Mouse (Mus musculus): ENCODE data around the gene Cyfip2. TPM values are rescaled to one million over a fixed set of nuclear protein-coding genes. Genes with fewer than 3 reads are reported as not detected.
A peak's percentile ranks its signal among the peaks of the same experiment; 100 is the strongest.

Gene Cyfip2
- polyA plus RNA-seq, 1 experiment: not detected

DNA sequence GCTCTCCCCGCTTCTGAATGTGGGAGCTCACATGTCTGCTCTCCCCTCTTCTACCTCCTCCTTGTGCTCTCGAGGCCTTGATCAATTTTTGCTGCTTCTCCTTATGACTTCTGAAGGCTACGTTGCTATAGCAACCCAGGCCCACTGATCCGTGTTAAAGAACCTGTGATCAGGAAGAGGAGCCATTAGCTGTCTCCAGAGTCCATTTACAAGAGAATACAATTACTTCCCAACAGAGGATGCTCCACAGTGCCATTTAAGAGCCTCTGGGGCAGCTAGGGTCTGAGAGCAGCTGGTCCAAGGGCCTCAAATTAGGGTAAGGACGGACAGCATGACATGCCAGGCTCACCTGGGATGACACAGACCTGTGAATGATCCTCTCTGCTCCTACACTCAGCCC is 94.1 kb downstream of the Cyfip2 start:
- Histone ChIP-seq H3K4me1 (ENCODE audit: control insufficient read depth, insufficient read depth, low read length) (peaks cover 26% of the 10 kb centered on the region), H3K4me3 (ENCODE audit: insufficient read depth, low read depth, low read length) (no peak overlapping the region), H3K27ac (ENCODE audit: insufficient read depth, low read depth, low read length) (peak overlapping the region; percentile 21; the same call in 1 of the 2 replicates)
- TF ChIP-seq POLR2A (IDR thresholded peaks at IDR 0.05; ENCODE audit: insufficient read depth, low read depth, low read length): no peak
- TF ChIP-seq CTCF (IDR thresholded peaks at IDR 0.05; ENCODE audit: insufficient read depth, low read depth, low read length): no peak
- WGBS: 32% methylated on average over 5 of the region's 5 CpGs

DNA sequence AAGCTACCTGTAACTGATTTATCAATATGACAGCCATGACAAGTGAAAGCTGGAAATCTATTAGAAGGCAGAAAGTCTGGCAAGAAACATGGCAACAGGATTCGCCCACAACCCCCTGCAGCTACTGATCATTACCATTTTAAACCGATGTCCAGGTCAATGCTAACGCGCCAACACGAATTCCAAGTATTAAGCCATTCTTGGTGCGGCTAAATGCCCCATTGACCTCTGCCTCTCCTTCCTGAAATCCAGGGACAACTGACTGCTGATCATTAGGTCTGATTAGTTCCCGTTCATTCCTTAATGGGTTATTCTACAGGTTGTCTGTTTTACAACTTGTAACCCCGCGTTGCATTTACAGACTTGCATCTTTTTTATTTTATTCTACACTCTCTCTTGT is 95.0 kb downstream of the Cyfip2 start:
- no peak for TF ChIP-seq CTCF (IDR thresholded peaks at IDR 0.05; ENCODE audit: insufficient read depth, low read depth, low read length)
- no peak for TF ChIP-seq POLR2A (IDR thresholded peaks at IDR 0.05; ENCODE audit: insufficient read depth, low read depth, low read length)
- Histone ChIP-seq H3K4me1 (ENCODE audit: control insufficient read depth, insufficient read depth, low read length) (peaks cover 26% of the 10 kb centered on the region), H3K27ac (ENCODE audit: insufficient read depth, low read depth, low read length) (no peak overlapping the region), H3K4me3 (ENCODE audit: insufficient read depth, low read depth, low read length) (no peak overlapping the region)
- WGBS: 88% methylated on average over 9 of the region's 9 CpGs

- Histone ChIP-seq H3K27ac (ENCODE audit: insufficient read depth, low read depth, low read length) (no peak overlapping the region), H3K4me1 (ENCODE audit: control insufficient read depth, insufficient read depth, low read length) (peaks cover 26% of the 10 kb centered on the region), H3K4me3 (ENCODE audit: insufficient read depth, low read depth, low read length) (no peak overlapping the region)
- no peak for TF ChIP-seq POLR2A (IDR thresholded peaks at IDR 0.05; ENCODE audit: insufficient read depth, low read depth, low read length)
- no peak for TF ChIP-seq CTCF (IDR thresholded peaks at IDR 0.05; ENCODE audit: insufficient read depth, low read depth, low read length)
- whole genome bisulfite sequencing: 72% methylated on average over 7 of the region's 7 CpGs
Measured at GRCm38 (mm10) chr11:46216669-46217068, 96.0 kb downstream of the Cyfip2 start.

DNA sequence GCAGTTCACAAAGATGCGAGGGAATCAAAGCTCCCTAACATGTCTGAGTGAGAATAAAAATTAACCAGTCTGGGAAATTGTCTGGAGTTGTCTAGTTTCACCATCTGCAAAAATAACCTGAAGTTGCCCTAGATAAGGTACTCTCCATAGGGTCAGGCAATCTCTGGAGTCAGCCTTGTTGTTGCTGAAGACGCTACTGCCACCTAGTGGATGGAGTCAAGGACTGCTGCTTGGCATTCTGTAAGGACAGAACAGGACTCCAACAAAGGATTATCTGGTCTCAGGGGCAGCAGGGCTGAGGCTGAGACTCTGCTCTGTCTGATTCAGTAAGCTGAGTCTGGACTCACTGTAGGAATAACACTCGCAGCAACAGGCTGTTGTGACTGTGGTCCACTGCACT is 97.3 kb downstream of the Cyfip2 start:
- TF ChIP-seq CTCF (IDR thresholded peaks at IDR 0.05; ENCODE audit: insufficient read depth, low read depth, low read length) (0 out of 2 replicates have a peak, but pooled peaks have one; percentile 26), POLR2A (IDR thresholded peaks at IDR 0.05; ENCODE audit: insufficient read depth, low read depth, low read length) (no peak)
- WGBS: 29% methylated on average over 3 of the region's 3 CpGs
- no peak overlapping the region for H3K4me3 ChIP-seq (ENCODE audit: insufficient read depth, low read depth, low read length)
- H3K4me1 ChIP-seq (ENCODE audit: control insufficient read depth, insufficient read depth, low read length): peaks cover 21% of the 10 kb centered on the region
- H3K27ac ChIP-seq (ENCODE audit: insufficient read depth, low read depth, low read length): no peak overlapping the region

DNA sequence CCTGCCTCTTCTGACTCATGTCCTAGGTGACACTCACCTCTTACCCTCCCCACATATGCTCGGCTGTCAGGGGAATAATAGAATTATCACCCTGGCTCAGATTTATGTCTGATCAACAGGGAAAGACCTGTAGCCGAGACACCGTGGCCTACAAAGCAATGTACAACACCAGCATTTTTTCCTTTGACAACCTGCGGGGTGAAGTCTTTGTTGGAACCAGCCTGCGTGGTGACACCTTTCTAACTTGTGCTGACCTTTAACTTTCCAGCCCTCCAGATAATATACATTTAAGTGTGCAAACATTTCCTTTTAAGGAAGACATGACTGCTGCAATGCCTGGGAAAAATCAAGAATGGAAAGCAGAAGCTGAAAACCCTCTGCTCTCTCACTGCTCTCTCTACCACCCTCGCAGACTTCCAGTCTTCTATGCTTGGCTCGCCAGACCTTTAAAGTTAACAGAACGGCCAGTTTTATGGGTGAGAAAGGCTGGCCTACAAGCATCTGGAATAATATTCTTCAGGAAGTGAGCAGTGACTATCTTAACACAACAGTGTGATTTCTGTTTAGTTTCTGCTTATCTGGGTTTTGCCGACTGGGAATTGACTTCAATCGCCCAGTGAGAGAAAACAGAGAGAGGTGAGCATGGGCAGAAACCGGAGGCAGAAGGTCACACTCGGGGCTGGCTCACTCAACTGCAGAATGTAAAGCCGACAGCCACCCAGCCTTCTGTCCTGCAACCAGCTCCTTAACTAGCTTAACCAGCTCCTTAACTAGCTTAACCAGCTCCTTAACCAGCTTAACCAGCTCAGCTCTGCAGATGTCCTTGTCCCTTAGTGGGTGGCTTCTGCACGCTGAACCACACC is 98.1 kb downstream of the Cyfip2 start:
- no peak overlapping the region for H3K27ac ChIP-seq (ENCODE audit: insufficient read depth, low read depth, low read length)
- no peak overlapping the region for H3K4me3 ChIP-seq (ENCODE audit: insufficient read depth, low read depth, low read length)
- TF ChIP-seq POLR2A (IDR thresholded peaks at IDR 0.05; ENCODE audit: insufficient read depth, low read depth, low read length) (no peak), CTCF (IDR thresholded peaks at IDR 0.05; ENCODE audit: insufficient read depth, low read depth, low read length) (no peak)
- peaks cover 19% of the 10 kb centered on the region for H3K4me1 ChIP-seq (ENCODE audit: control insufficient read depth, insufficient read depth, low read length)
- WGBS: 77% methylated on average over 14 of the region's 14 CpGs

DNA sequence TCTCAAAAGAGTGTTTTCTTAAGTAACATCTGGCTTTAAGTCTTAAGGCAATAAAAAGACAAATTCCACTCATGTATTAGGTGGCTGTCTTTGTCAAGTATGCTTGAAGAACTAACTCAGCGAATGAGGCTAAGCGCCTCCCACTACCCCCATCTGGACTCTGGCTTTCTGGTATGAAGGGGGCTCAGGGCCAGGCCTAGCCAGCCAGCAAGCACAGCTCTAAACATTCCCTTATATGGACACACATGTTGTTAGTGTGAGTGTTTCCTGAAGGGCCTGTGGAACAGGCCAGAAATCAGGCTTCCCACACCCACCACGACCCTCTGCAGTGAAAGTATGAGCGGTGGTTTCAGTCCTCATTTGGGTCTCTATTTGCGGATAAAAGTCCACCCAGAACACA is 98.8 kb downstream of the Cyfip2 start:
- 83% methylated on average over 5 of the region's 5 CpGs for WGBS
- no peak for TF ChIP-seq CTCF (IDR thresholded peaks at IDR 0.05; ENCODE audit: insufficient read depth, low read depth, low read length)
- TF ChIP-seq POLR2A (IDR thresholded peaks at IDR 0.05; ENCODE audit: insufficient read depth, low read depth, low read length): no peak
- Histone ChIP-seq H3K4me3 (ENCODE audit: insufficient read depth, low read depth, low read length) (no peak overlapping the region), H3K4me1 (ENCODE audit: control insufficient read depth, insufficient read depth, low read length) (peaks cover 14% of the 10 kb centered on the region), H3K27ac (ENCODE audit: insufficient read depth, low read depth, low read length) (no peak overlapping the region)

GRCm38 (mm10) chr11:46211858-46212257 is 100.8 kb downstream of the Cyfip2 start:
- peaks cover 6% of the 10 kb centered on the region for H3K4me1 ChIP-seq (ENCODE audit: control insufficient read depth, insufficient read depth, low read length)
- TF ChIP-seq POLR2A (IDR thresholded peaks at IDR 0.05; ENCODE audit: insufficient read depth, low read depth, low read length) (no peak), CTCF (IDR thresholded peaks at IDR 0.05; ENCODE audit: insufficient read depth, low read depth, low read length) (no peak)
- 51% methylated on average over 3 of the region's 3 CpGs for WGBS
- H3K27ac ChIP-seq (ENCODE audit: insufficient read depth, low read depth, low read length): no peak overlapping the region
- H3K4me3 ChIP-seq (ENCODE audit: insufficient read depth, low read depth, low read length): no peak overlapping the region

DNA sequence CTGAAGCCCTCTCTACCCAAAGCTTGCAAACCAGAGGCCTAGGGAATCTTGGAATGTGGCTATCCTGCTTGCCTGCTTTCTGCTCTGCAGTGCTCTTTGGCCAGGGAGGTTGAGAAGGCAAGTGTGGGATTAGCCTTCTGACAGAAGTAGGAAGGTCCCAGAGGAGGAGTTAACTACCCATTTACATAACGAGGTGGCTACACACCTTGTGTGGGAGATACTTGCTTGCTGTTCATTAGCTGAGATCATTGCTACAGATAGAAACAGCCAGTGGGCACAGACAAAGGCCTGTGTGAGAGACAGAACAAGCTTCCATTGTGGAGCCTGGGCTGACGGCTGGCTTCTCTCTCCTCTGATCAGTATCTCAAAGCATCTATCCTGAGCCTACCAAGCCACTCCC is 102.8 kb downstream of the Cyfip2 start:
- Histone ChIP-seq H3K4me3 (ENCODE audit: insufficient read depth, low read depth, low read length) (no peak overlapping the region), H3K4me1 (ENCODE audit: control insufficient read depth, insufficient read depth, low read length) (peaks cover 4% of the 10 kb centered on the region), H3K27ac (ENCODE audit: insufficient read depth, low read depth, low read length) (no peak overlapping the region)
- WGBS: 33% methylated on average over 2 of the region's 2 CpGs
- no peak for TF ChIP-seq POLR2A (IDR thresholded peaks at IDR 0.05; ENCODE audit: insufficient read depth, low read depth, low read length)
- TF ChIP-seq CTCF (IDR thresholded peaks at IDR 0.05; ENCODE audit: insufficient read depth, low read depth, low read length): no peak

DNA sequence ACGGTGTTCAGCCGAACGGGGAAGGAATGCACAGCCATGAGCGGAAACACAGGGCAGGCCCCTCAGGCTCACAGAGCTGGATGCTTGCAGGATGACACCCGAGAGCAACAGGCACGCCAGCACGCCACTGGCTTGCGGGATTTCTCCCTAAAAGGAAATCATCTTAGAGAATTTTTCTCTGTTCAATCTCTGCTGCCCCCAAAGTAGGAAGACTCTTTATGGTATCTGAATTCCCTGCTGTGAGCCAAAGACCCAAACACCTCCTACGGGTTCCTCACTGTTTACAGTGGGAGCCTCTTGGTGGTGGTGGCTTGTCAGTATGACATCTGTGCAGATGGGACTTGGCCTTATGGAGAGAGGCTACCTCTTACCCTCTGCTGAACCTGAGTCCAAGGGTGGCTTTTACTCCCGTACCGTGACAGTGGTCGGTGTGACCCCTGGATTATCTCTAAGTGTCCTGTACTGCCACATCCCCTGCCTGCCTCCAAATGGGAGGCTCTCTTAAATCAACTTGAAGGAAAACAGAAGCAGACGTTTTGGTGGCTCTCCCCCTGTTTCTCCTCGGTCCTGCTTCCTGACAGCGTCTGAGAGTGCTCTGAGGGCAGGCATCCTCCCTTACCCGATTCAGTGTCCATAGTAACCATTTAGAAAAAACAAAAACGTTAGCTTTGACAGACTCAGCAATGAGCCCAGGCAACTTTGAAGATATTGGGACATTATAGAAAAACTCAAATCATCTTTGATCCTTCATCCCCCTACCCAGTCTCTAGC is 106.8 kb downstream of the Cyfip2 start:
- whole genome bisulfite sequencing: 75% methylated on average over 17 of the region's 17 CpGs
- Histone ChIP-seq H3K27ac (ENCODE audit: insufficient read depth, low read depth, low read length) (no peak overlapping the region), H3K4me1 (ENCODE audit: control insufficient read depth, insufficient read depth, low read length) (no peaks in the 10 kb centered on the region), H3K4me3 (ENCODE audit: insufficient read depth, low read depth, low read length) (no peak overlapping the region)
- no peak for TF ChIP-seq POLR2A (IDR thresholded peaks at IDR 0.05; ENCODE audit: insufficient read depth, low read depth, low read length)
- TF ChIP-seq CTCF (IDR thresholded peaks at IDR 0.05; ENCODE audit: insufficient read depth, low read depth, low read length): no peak

Data from olfactory bulb, adult 2 months (tissue).